Mouse (Mus musculus) gastrocnemius, adult 8-10 months (tissue): ENCODE measurements around the gene Itpr2. TPM values are rescaled to one million over a fixed set of nuclear protein-coding genes. Genes with fewer than 3 reads are reported as not detected.

ENCODE experiments used
- DNase-seq, 2 experiments: peaks; one replicate each; pipeline ENCODE4 v3.0.0; 2022; ENCODE audit warnings: low spot score in 2 of 2
- total RNA-seq, 4 experiments: library from RNA; stranded (reverse); gene quantifications; 2 replicates each; pipeline ENCODE4 v1.2.4; 2022

Gene Itpr2
- total RNA-seq, 4 experiments from 2014 or later, result 4.1 to 6.2 (median 5.0) TPM

- no peak for DNase-seq
These were observed 149.7 kb downstream of the Itpr2 start for GRCm38 (mm10) chr6:146352258-146352805.

GRCm38 (mm10) chr6:146351816-146352215 is 150.2 kb downstream of the Itpr2 start:
- no peak for DNase-seq

GRCm38 (mm10) chr6:146347568-146347967 is 154.5 kb downstream of the Itpr2 start:
- no peak for DNase-seq

- no peak for DNase-seq
These were observed 155.4 kb downstream of the Itpr2 start for GRCm38 (mm10) chr6:146346545-146347195.

- no peak for DNase-seq
These were observed 157.3 kb downstream of the Itpr2 start for GRCm38 (mm10) chr6:146344732-146345131.

GRCm38 (mm10) chr6:146343671-146344384 is 158.2 kb downstream of the Itpr2 start:
- DNase-seq, result no peak

- DNase-seq, result no peak
These were observed 159.0 kb downstream of the Itpr2 start for GRCm38 (mm10) chr6:146342995-146343394.

- no peak for DNase-seq
These were observed 160.1 kb downstream of the Itpr2 start for GRCm38 (mm10) chr6:146341934-146342333.

GRCm38 (mm10) chr6:146341413-146341812 is 160.6 kb downstream of the Itpr2 start:
- no peak for DNase-seq

- DNase-seq, result no peak
These were observed 161.1 kb downstream of the Itpr2 start for GRCm38 (mm10) chr6:146340951-146341350.

- no peak for DNase-seq
These were observed 162.2 kb downstream of the Itpr2 start for GRCm38 (mm10) chr6:146339779-146340178.

GRCm38 (mm10) chr6:146337237-146337636 is 164.8 kb downstream of the Itpr2 start:
- DNase-seq, result no peak

GRCm38 (mm10) chr6:146335191-146335590 is 166.8 kb downstream of the Itpr2 start:
- no peak for DNase-seq

- no peak for DNase-seq
These were observed 168.5 kb downstream of the Itpr2 start for GRCm38 (mm10) chr6:146333506-146333905.

GRCm38 (mm10) chr6:146331017-146331669 is 170.9 kb downstream of the Itpr2 start:
- no peak for DNase-seq

- no peak for DNase-seq
These were observed 172.9 kb downstream of the Itpr2 start for GRCm38 (mm10) chr6:146329079-146329478.

- peak in 1 of 2 experiments; percentile 39 for DNase-seq
These were observed 175.4 kb downstream of the Itpr2 start for GRCm38 (mm10) chr6:146326631-146327030.

GRCm38 (mm10) chr6:146324541-146325204 is 177.3 kb downstream of the Itpr2 start:
- no peak for DNase-seq

- DNase-seq, result no peak
These were observed 179.5 kb downstream of the Itpr2 start for GRCm38 (mm10) chr6:146322555-146322954.

- DNase-seq, result no peak
These were observed 180.1 kb downstream of the Itpr2 start for GRCm38 (mm10) chr6:146321951-146322350.

- DNase-seq, result no peak
These were observed 185.6 kb downstream of the Itpr2 start for GRCm38 (mm10) chr6:146316415-146316814.

- no peak for DNase-seq
These were observed 186.9 kb downstream of the Itpr2 start for GRCm38 (mm10) chr6:146315153-146315552.
